Mouse (Mus musculus): ENCODE data around the gene Nmnat1. TPM values are rescaled to one million over a fixed set of nuclear protein-coding genes. Genes with fewer than 3 reads are reported as not detected.
"Not testable (repeated sequence)": the region's sequence is repeated elsewhere in the genome, so short reads cannot be mapped to it uniquely, and the experiment has no call there.

Nmnat1 gene
- polyA plus RNA-seq, 1 experiment: not detected

DNA sequence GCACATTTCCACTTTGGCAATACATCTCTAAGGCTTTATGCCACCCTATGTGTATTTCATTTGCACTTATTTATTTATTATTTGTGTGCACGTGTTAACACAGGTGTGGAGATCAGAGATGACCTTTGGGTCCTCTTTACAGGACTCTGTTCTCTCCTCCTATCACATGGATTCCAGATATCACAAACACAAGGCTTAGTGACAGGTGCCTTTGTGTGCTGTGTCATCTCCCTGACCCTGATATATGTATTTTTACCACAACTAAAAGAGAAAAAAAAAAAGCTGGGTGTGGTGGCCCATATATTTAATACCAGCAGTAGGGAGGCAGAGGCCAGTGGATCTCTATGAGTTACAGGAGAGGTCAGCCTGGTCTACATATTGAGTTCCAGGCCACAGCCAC is 40.5 kb downstream of the Nmnat1 start:
- no peak for TF ChIP-seq POLR2A (IDR thresholded peaks at IDR 0.05; ENCODE audit: insufficient read depth, low read depth, low read length)
- no peak overlapping the region for H3K27ac ChIP-seq (ENCODE audit: insufficient read depth, low read depth, low read length)
- peaks cover 10% of the 10 kb centered on the region for H3K4me1 ChIP-seq (ENCODE audit: control insufficient read depth, insufficient read depth, low read length)
- no peak overlapping the region for H3K4me3 ChIP-seq (ENCODE audit: insufficient read depth, low read depth, low read length)
- WGBS: 79% methylated on average over 1 of the region's 1 CpGs

GRCm38 (mm10) chr4:149442436-149442835 is 42.6 kb downstream of the Nmnat1 start:
- Histone ChIP-seq H3K27ac (ENCODE audit: insufficient read depth, low read depth, low read length) (no peak overlapping the region), H3K4me3 (ENCODE audit: insufficient read depth, low read depth, low read length) (no peak overlapping the region), H3K4me1 (ENCODE audit: control insufficient read depth, insufficient read depth, low read length) (peaks cover 10% of the 10 kb centered on the region)
- TF ChIP-seq POLR2A (IDR thresholded peaks at IDR 0.05; ENCODE audit: insufficient read depth, low read depth, low read length) (no peak), CTCF (IDR thresholded peaks at IDR 0.05; ENCODE audit: insufficient read depth, low read depth, low read length) (no peak)
- WGBS: 59% methylated on average over 3 of the region's 3 CpGs

DNA sequence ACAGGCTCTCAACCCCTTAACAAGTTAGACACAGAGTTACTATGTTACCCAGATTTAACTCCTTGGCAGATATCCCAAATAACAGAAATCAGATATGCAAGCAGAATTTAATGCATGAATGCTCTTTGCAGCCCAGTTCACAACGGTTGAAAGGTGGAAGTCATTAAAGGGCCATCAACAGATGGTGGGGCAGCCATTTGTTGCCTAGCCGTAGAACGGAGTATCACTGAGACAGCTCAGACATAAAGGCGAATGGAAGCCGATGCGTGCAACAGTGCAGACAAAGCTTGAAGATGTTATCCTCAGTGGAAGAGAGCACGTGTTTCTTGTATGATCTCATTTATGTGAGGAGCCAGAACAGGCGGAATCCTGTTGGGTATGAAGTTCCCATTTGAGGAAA is 44.4 kb downstream of the Nmnat1 start:
- 67% methylated on average over 8 of the region's 8 CpGs for WGBS
- 0 out of 2 replicates have a peak, but pooled peaks cover 6% of the 10 kb centered on the region for H3K4me1 ChIP-seq (ENCODE audit: control insufficient read depth, insufficient read depth, low read length)
- no peak overlapping the region for H3K4me3 ChIP-seq (ENCODE audit: insufficient read depth, low read depth, low read length)
- TF ChIP-seq POLR2A (IDR thresholded peaks at IDR 0.05; ENCODE audit: insufficient read depth, low read depth, low read length): no peak
- TF ChIP-seq CTCF (IDR thresholded peaks at IDR 0.05; ENCODE audit: insufficient read depth, low read depth, low read length): no peak
- no peak overlapping the region for H3K27ac ChIP-seq (ENCODE audit: insufficient read depth, low read depth, low read length)

- not testable (repeated sequence) for H3K27ac ChIP-seq (ENCODE audit: insufficient read depth, low read depth, low read length); H3K4me1 ChIP-seq (ENCODE audit: control insufficient read depth, insufficient read depth, low read length); H3K4me3 ChIP-seq (ENCODE audit: insufficient read depth, low read depth, low read length)
- WGBS: 76% methylated on average over 1 of the region's 1 CpGs
Observed at GRCm38 (mm10) chr4:149431887-149432286, 53.1 kb downstream of the Nmnat1 start.

DNA sequence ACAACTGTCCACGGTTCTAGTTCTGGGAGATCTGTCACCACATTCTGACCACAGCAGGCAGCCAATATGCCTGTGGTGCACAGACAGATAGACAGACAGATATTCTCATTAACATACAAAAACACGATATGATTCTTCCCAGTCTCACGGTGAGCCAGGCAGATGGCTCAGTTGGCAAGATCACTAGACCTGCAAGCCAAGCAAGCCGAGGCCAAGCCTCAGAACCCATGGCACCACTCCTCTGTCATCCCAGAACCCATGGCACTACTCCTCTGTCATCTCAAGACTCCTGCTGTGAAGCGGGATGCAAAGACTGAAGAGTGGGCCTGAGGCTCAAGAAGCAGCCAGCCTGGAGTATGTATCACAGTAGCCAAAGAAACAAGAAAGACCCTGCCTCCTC is 55.4 kb downstream of the Nmnat1 start:
- Histone ChIP-seq H3K4me3 (ENCODE audit: insufficient read depth, low read depth, low read length) (no peak overlapping the region), H3K4me1 (ENCODE audit: control insufficient read depth, insufficient read depth, low read length) (no peaks in the 10 kb centered on the region), H3K27ac (ENCODE audit: insufficient read depth, low read depth, low read length) (no peak overlapping the region)
- WGBS: 78% methylated on average over 5 of the region's 5 CpGs
- TF ChIP-seq POLR2A (IDR thresholded peaks at IDR 0.05; ENCODE audit: insufficient read depth, low read depth, low read length) (no peak), CTCF (IDR thresholded peaks at IDR 0.05; ENCODE audit: insufficient read depth, low read depth, low read length) (no peak)

GRCm38 (mm10) chr4:149426325-149427199 is 58.4 kb downstream of the Nmnat1 start, which contains the start of gene Ube4b:
Gene Ube4b, minus strand, starts transcription at chr4:149426749.
- peak within 1 kb of the TSS; percentile 98 for H3K27ac ChIP-seq (ENCODE audit: insufficient read depth, low read depth, low read length)
- TF ChIP-seq CTCF (IDR thresholded peaks at IDR 0.05; ENCODE audit: insufficient read depth, low read depth, low read length): no peak
- peak; percentile 60 for TF ChIP-seq POLR2A (IDR thresholded peaks at IDR 0.05; ENCODE audit: insufficient read depth, low read depth, low read length)
- peaks cover 4% of the 10 kb centered on the region; the same call in 1 of the 2 replicates for H3K4me1 ChIP-seq (ENCODE audit: control insufficient read depth, insufficient read depth, low read length)
- under 1% methylated on average over 47 of the region's 50 CpGs for WGBS
- H3K4me3 ChIP-seq (ENCODE audit: insufficient read depth, low read depth, low read length): peak within 1 kb of the TSS; percentile 96

- peaks cover 6% of the 10 kb centered on the region; the same call in 1 of the 2 replicates for H3K4me1 ChIP-seq (ENCODE audit: control insufficient read depth, insufficient read depth, low read length)
- TF ChIP-seq CTCF (IDR thresholded peaks at IDR 0.05; ENCODE audit: insufficient read depth, low read depth, low read length): no peak
- TF ChIP-seq POLR2A (IDR thresholded peaks at IDR 0.05; ENCODE audit: insufficient read depth, low read depth, low read length): no peak
- peak overlapping the region; percentile 96 for H3K4me3 ChIP-seq (ENCODE audit: insufficient read depth, low read depth, low read length)
- under 1% methylated on average over 35 of the region's 35 CpGs for WGBS
- H3K27ac ChIP-seq (ENCODE audit: insufficient read depth, low read depth, low read length): peak overlapping the region; percentile 98
Observed at GRCm38 (mm10) chr4:149425801-149426292, 59.2 kb downstream of the Nmnat1 start.

DNA sequence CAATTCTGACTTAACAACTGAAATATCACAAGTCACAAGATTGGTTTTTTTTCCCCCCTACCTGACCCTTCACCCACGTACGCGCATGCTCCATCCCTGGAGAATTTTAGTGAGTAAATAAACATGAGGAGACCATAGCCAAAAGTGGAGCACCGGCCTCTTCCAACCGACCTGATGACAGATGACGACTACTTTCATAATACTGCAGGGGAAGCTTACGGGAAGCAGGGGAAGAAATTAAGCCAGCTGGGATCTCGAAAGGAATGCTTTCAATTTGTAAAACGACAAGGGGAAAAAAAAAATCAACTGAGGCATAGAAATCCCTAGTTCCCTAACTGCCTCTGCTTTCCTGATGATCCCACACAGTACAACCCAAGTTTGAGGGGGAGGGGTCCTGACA is 60.2 kb downstream of the Nmnat1 start:
- TF ChIP-seq POLR2A (IDR thresholded peaks at IDR 0.05; ENCODE audit: insufficient read depth, low read depth, low read length): no peak
- no peak for TF ChIP-seq CTCF (IDR thresholded peaks at IDR 0.05; ENCODE audit: insufficient read depth, low read depth, low read length)
- peak overlapping the region; percentile 41 for H3K4me3 ChIP-seq (ENCODE audit: insufficient read depth, low read depth, low read length)
- peaks cover 9% of the 10 kb centered on the region; the same call in 1 of the 2 replicates for H3K4me1 ChIP-seq (ENCODE audit: control insufficient read depth, insufficient read depth, low read length)
- H3K27ac ChIP-seq (ENCODE audit: insufficient read depth, low read depth, low read length): no peak overlapping the region
- WGBS: under 1% methylated on average over 9 of the region's 9 CpGs

- Histone ChIP-seq H3K27ac (ENCODE audit: insufficient read depth, low read depth, low read length) (no peak overlapping the region), H3K4me1 (ENCODE audit: control insufficient read depth, insufficient read depth, low read length) (peaks cover 39% of the 10 kb centered on the region), H3K4me3 (ENCODE audit: insufficient read depth, low read depth, low read length) (no peak overlapping the region)
- no peak for TF ChIP-seq POLR2A (IDR thresholded peaks at IDR 0.05; ENCODE audit: insufficient read depth, low read depth, low read length)
- no peak for TF ChIP-seq CTCF (IDR thresholded peaks at IDR 0.05; ENCODE audit: insufficient read depth, low read depth, low read length)
- 65% methylated on average over 5 of the region's 5 CpGs for WGBS
Observed at GRCm38 (mm10) chr4:149417854-149418365, 67.1 kb downstream of the Nmnat1 start.

Other genes starting within 250 kb of the Nmnat1 start
- gene Kif1b, start 177.5 kb downstream of the Nmnat1 start, polyA plus RNA-seq (2012; ENCODE audit: insufficient read depth, insufficient read length, low replicate concordance, missing spikeins): 79.8 and 484 TPM in 2 replicates
- gene Ube4b, start 58.5 kb downstream of the Nmnat1 start, polyA plus RNA-seq (2012; ENCODE audit: insufficient read depth, insufficient read length, low replicate concordance, missing spikeins): 129 TPM in 1 of 2 replicates, not detected in the other
- not detected in 2 replicates for gene Rbp7, start 30.2 kb downstream of the Nmnat1 start, polyA plus RNA-seq (2012; ENCODE audit: insufficient read depth, insufficient read length, low replicate concordance, missing spikeins)
- gene Tmem274, start 7.8 kb downstream of the Nmnat1 start, polyA plus RNA-seq (2012; ENCODE audit: insufficient read depth, insufficient read length, low replicate concordance, missing spikeins): not detected in 2 replicates
- gene Lzic, start within 50 bp of the Nmnat1 start, polyA plus RNA-seq (2012; ENCODE audit: insufficient read depth, insufficient read length, low replicate concordance, missing spikeins): not detected in 2 replicates
- not detected in 2 replicates for gene Ctnnbip1, start 33.0 kb upstream of the Nmnat1 start, polyA plus RNA-seq (2012; ENCODE audit: insufficient read depth, insufficient read length, low replicate concordance, missing spikeins)
- gene Clstn1, start 101.3 kb upstream of the Nmnat1 start, polyA plus RNA-seq (2012; ENCODE audit: insufficient read depth, insufficient read length, low replicate concordance, missing spikeins): 68.1 and 138 TPM in 2 replicates
- not detected in 2 replicates for gene Pik3cd, start 217.4 kb upstream of the Nmnat1 start, polyA plus RNA-seq (2012; ENCODE audit: insufficient read depth, insufficient read length, low replicate concordance, missing spikeins)